ENCODE assay signal across 15 mouse cellular contexts in the genomic region with DNA sequence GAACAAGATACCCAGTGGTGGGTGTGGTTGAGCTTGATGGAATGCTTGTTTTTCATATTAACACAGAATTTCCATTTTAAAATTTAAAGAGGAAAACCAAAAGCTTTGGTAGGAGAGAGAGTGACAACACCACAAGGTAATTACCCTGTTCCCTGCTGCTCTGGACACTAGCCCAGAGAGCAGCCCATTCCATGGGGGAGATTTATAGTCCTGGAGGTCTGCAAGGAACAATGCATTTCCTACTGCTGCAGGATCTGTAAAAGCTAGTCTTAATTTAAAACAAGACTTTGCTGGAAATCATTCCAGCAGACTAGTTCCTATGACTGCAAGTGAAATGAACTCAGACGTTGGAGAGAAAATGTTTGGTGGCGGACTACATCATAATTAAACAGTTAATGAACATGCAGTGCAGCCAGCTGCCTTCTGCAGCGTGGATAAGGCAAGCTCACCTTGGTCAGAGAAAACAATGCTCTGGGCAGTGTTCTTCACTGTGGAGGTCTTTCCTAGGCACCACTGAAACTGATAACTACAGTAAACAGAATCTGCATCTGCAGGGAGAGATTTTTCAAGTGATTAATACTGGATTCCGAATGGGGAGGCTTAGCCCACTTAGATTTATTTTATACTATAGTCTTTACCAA.
DNase-seq lines count a peak whose midpoint lies in the region; ATAC-seq lines count a peak whose summit lies in the region.
"Had no signal": no experiment of that assay in that cellular context is flagged by ENCODE, and none has a peak within 500 bp of the region (broad histone marks: within the 10 kb centered on the region; RNA-seq: fewer than 3 reads in every experiment).

No protein-coding gene starts in this region.

- H3K36me3 ChIP-seq in kidney, embryonic 15.5 days, result no peaks in the 10 kb centered on the region
- H3K36me3 ChIP-seq in midbrain, embryonic 14.5 days (ENCODE audit: control insufficient read depth, insufficient read depth, low read length), result no peaks in the 10 kb centered on the region
- H3K36me3 ChIP-seq in midbrain, embryonic 15.5 days (replicated peaks), result no peaks in the 10 kb centered on the region
- H3K36me3 ChIP-seq in neural tube, embryonic 15.5 days, result no peaks in the 10 kb centered on the region
- H3K36me3 ChIP-seq: embryonic facial prominence, embryonic 12.5 days; forebrain, embryonic 10.5 days; stomach, embryonic 15.5 days had no signal

- no peak overlapping the region for H3K4me3 ChIP-seq in kidney, embryonic 15.5 days (replicated peaks)
- H3K4me3 ChIP-seq in midbrain, embryonic 14.5 days (replicated peaks; ENCODE audit: low read depth, low read length), result no peak overlapping the region
- no peak overlapping the region for H3K4me3 ChIP-seq in midbrain, embryonic 15.5 days
- H3K4me3 ChIP-seq in neural tube, embryonic 15.5 days (replicated peaks), result no peak overlapping the region
- H3K4me3 ChIP-seq: embryonic facial prominence, embryonic 12.5 days; forebrain, embryonic 10.5 days; megakaryocyte, embryonic 14.5 days; myocyte; stomach, embryonic 15.5 days had no signal

- no peak overlapping the region for H3K9ac ChIP-seq in kidney, embryonic 15.5 days
- H3K9ac ChIP-seq in midbrain, embryonic 14.5 days (replicated peaks; ENCODE audit: low read length), result no peak overlapping the region
- no peak overlapping the region for H3K9ac ChIP-seq in midbrain, embryonic 15.5 days
- H3K9ac ChIP-seq in neural tube, embryonic 15.5 days (replicated peaks), result no peak overlapping the region
- H3K9ac ChIP-seq: embryonic facial prominence, embryonic 12.5 days; stomach, embryonic 15.5 days had no signal

- peaks cover 21% of the 10 kb centered on the region for H3K4me1 ChIP-seq in kidney, embryonic 15.5 days
- no peaks in the 10 kb centered on the region for H3K4me1 ChIP-seq in midbrain, embryonic 14.5 days (ENCODE audit: control insufficient read depth, insufficient read depth, low read length)
- 0 out of 2 replicates have a peak, but pooled peaks cover 3% of the 10 kb centered on the region for H3K4me1 ChIP-seq in midbrain, embryonic 15.5 days
- H3K4me1 ChIP-seq in neural tube, embryonic 15.5 days, result peaks cover 16% of the 10 kb centered on the region
- H3K4me1 ChIP-seq: embryonic facial prominence, embryonic 12.5 days; megakaryocyte, embryonic 14.5 days; stomach, embryonic 15.5 days had no signal

- H3K27ac ChIP-seq in kidney, embryonic 15.5 days, result peak overlapping the region; percentile 83
- H3K27ac ChIP-seq in midbrain, embryonic 14.5 days (replicated peaks; ENCODE audit: low read depth, low read length), result no peak overlapping the region
- no peak overlapping the region for H3K27ac ChIP-seq in midbrain, embryonic 15.5 days
- peak overlapping the region; percentile 51 for H3K27ac ChIP-seq in neural tube, embryonic 15.5 days (replicated peaks)
- H3K27ac ChIP-seq: embryonic facial prominence, embryonic 12.5 days; forebrain, embryonic 10.5 days; stomach, embryonic 15.5 days had no signal

- no peaks in the 10 kb centered on the region for H3K27me3 ChIP-seq in kidney, embryonic 15.5 days
- no peaks in the 10 kb centered on the region for H3K27me3 ChIP-seq in midbrain, embryonic 14.5 days (ENCODE audit: control insufficient read depth, insufficient read depth, low read length)
- H3K27me3 ChIP-seq in midbrain, embryonic 15.5 days (replicated peaks), result no peaks in the 10 kb centered on the region
- no peaks in the 10 kb centered on the region for H3K27me3 ChIP-seq in neural tube, embryonic 15.5 days (replicated peaks)
- H3K27me3 ChIP-seq: embryonic facial prominence, embryonic 12.5 days; megakaryocyte, embryonic 14.5 days; stomach, embryonic 15.5 days had no signal

- H3K4me2 ChIP-seq in kidney, embryonic 15.5 days, result no peak overlapping the region
- no peak overlapping the region for H3K4me2 ChIP-seq in midbrain, embryonic 14.5 days (ENCODE audit: low read length)
- no peak overlapping the region for H3K4me2 ChIP-seq in midbrain, embryonic 15.5 days
- no peak overlapping the region for H3K4me2 ChIP-seq in neural tube, embryonic 15.5 days
- H3K4me2 ChIP-seq: embryonic facial prominence, embryonic 12.5 days; stomach, embryonic 15.5 days had no signal

- peak; percentile 87 for ATAC-seq in kidney, embryonic 15.5 days (replicated peaks; ENCODE audit: low FRiP score)
- ATAC-seq in midbrain, embryonic 14.5 days (ENCODE audit: low FRiP score, low TSS enrichment), result no peak
- ATAC-seq in midbrain, embryonic 15.5 days (replicated peaks), result no peak
- ATAC-seq in neural tube, embryonic 15.5 days (ENCODE audit: low FRiP score), result peak; percentile 74
- ATAC-seq in frontal cortex, adult (ENCODE audit: low TSS enrichment), result no peak

- DNase-seq in kidney, adult 18-20 months, result no peak
- DNase-seq in midbrain, embryonic 14.5 days, result peak; percentile 5
- peak; percentile 18 for DNase-seq in forelimb bud, embryonic 11.5 days (ENCODE audit: low read depth, low spot score)
- DNase-seq: cerebellum, adult 2 months; heart, adult 11 months; layer of hippocampus, adult 9-11 months had no signal

- H3K9me3 ChIP-seq in kidney, embryonic 15.5 days (replicated peaks), result no peaks in the 10 kb centered on the region
- H3K9me3 ChIP-seq in midbrain, embryonic 14.5 days (ENCODE audit: control insufficient read depth, low read length), result no peaks in the 10 kb centered on the region
- no peaks in the 10 kb centered on the region for H3K9me3 ChIP-seq in midbrain, embryonic 15.5 days
- no peaks in the 10 kb centered on the region for H3K9me3 ChIP-seq in neural tube, embryonic 15.5 days (replicated peaks)
- H3K9me3 ChIP-seq: embryonic facial prominence, embryonic 12.5 days; forebrain, embryonic 10.5 days; megakaryocyte, embryonic 14.5 days; stomach, embryonic 15.5 days had no signal

- 19% methylated on average over 4 of the region's 4 CpGs for WGBS in kidney, embryonic 15.5 days
- WGBS in midbrain, embryonic 14.5 days, result 52% methylated on average over 4 of the region's 4 CpGs
- 48% methylated on average over 4 of the region's 4 CpGs for WGBS in midbrain, embryonic 15.5 days
- WGBS in neural tube, embryonic 15.5 days, result 8% methylated on average over 4 of the region's 4 CpGs

Comparison
In these comparisons a context has a peak if more than half of its experiments do, and no peak if none do; other contexts are left out.
1. ATAC-seq: peak in kidney, embryonic 15.5 days (single experiment) and neural tube, embryonic 15.5 days (single experiment); none in midbrain, embryonic 14.5 days (single experiment), midbrain, embryonic 15.5 days (single experiment) and frontal cortex, adult (single experiment).
2. H3K27ac ChIP-seq: peak in kidney, embryonic 15.5 days (single experiment) and neural tube, embryonic 15.5 days (single experiment); none in midbrain, embryonic 14.5 days (single experiment) and midbrain, embryonic 15.5 days (single experiment).